Mouse (Mus musculus) myocyte (in vitro differentiated cells): ENCODE measurements around the gene Timm22.

Experiments used
- CEBPB ChIP-seq: IDR thresholded peaks from 2 replicates; pipeline ENCODE4 v1.6.1; 2011; ENCODE audit warnings: mild to moderate bottlenecking, moderate library complexity; ENCODE audit not compliant: poor library complexity, insufficient read depth, severe bottlenecking
- MYOG ChIP-seq, 3 experiments: IDR thresholded peaks; one replicate each; pipeline ENCODE4 v1.6.1; 2011; ENCODE audit warnings: control low read depth in 2 of 3, low read depth in 2 of 3, mild to moderate bottlenecking in 2 of 3; ENCODE audit not compliant: insufficient read length in 2 of 3, control insufficient read depth in 1 of 3, insufficient read depth in 1 of 3
- POLR2A ChIP-seq: IDR thresholded peaks from one replicate; pipeline ENCODE4 v1.6.1; 2011; ENCODE audit warnings: low read depth, mild to moderate bottlenecking, control low read depth, moderate library complexity; ENCODE audit not compliant: insufficient read length
- POLR2AphosphoS2 ChIP-seq: IDR thresholded peaks from one replicate; pipeline ENCODE4 v1.6.1; 2011; ENCODE audit warnings: low read depth, control low read depth; ENCODE audit not compliant: insufficient read length
- REST ChIP-seq: IDR thresholded peaks from one replicate; pipeline ENCODE4 v1.6.1; 2011; ENCODE audit warnings: mild to moderate bottlenecking, control low read depth, moderate library complexity; ENCODE audit not compliant: insufficient read depth, insufficient read length
- SRF ChIP-seq: IDR thresholded peaks from one replicate; pipeline ENCODE4 v1.6.1; 2011; ENCODE audit warnings: low read depth; ENCODE audit not compliant: control insufficient read depth, insufficient read length
- TCF12 ChIP-seq: IDR thresholded peaks from one replicate; pipeline ENCODE4 v1.6.1; 2011; ENCODE audit warnings: mild to moderate bottlenecking, control low read depth; ENCODE audit not compliant: poor library complexity, insufficient read depth, severe bottlenecking
- USF1 ChIP-seq: IDR thresholded peaks from one replicate; pipeline ENCODE4 v1.6.1; 2011; ENCODE audit warnings: low read depth, mild to moderate bottlenecking, control low read depth, moderate library complexity

- no peak for TF ChIP-seq POLR2A
- TF ChIP-seq USF1 = no peak
- TF ChIP-seq MYOG (IDR thresholded peaks at IDR 0.05; ENCODE audit: control insufficient read depth in 1 of 3, insufficient read depth in 1 of 3, insufficient read length in 2 of 3, low read depth in 2 of 3) = no peak
- TF ChIP-seq SRF = no peak
- TF ChIP-seq POLR2AphosphoS2 = no peak
- no peak for TF ChIP-seq TCF12
- TF ChIP-seq CEBPB = no peak
- no peak for TF ChIP-seq REST
These were observed 21.0 kb upstream of the Timm22 start for GRCm38 (mm10) chr11:76385746-76386145.
